Mouse (Mus musculus): ENCODE results near the gene Etd. TPM values are rescaled to one million over a fixed set of nuclear protein-coding genes. Genes with fewer than 3 reads are reported as not detected.
"Not testable (repeated sequence)": the region's sequence is repeated elsewhere in the genome, so short reads cannot be mapped to it uniquely, and the experiment has no call there.

Etd gene
- polyA plus RNA-seq (2017; shearing (Covaris generic)) = not detected

GRCm38 (mm10) chrX:53434618-53435017 lies at the start of gene Etd:
Gene Etd (plus strand): TSS chrX:53434918.
- ATAC-seq = no peak

GRCm38 (mm10) chrX:53386362-53386761 lies 48.4 kb upstream of the Etd start:
- ATAC-seq = no peak

- no peak for ATAC-seq
Observed at GRCm38 (mm10) chrX:53432888-53433287, 1.8 kb upstream of the Etd start.

- ATAC-seq = no peak
Observed at GRCm38 (mm10) chrX:53459573-53459972, 24.9 kb downstream of the Etd start.

- not testable (repeated sequence) for ATAC-seq
Observed at GRCm38 (mm10) chrX:53464194-53464593, 29.5 kb downstream of the Etd start.

Other genes starting within 250 kb of the Etd start
- gene Plac1, start 194.8 kb upstream of the Etd start, polyA plus RNA-seq (2017; shearing (Covaris generic)) = not detected
- 1 to 10 TPM; 3.4 to 4.8 TPM for gene Fam122b, start 165.1 kb upstream of the Etd start, polyA plus RNA-seq (2017; shearing (Covaris generic))
- gene Fam122c, start 161.5 kb upstream of the Etd start, polyA plus RNA-seq (2017; shearing (Covaris generic)) = not detected
- gene Mospd1, start 64.4 kb upstream of the Etd start, polyA plus RNA-seq (2017; shearing (Covaris generic)) = 10 to 100 TPM; 20.4 to 24.8 TPM
- gene Rtl8c, start 173.1 kb downstream of the Etd start, polyA plus RNA-seq (2017; shearing (Covaris generic)) = 10 to 100 TPM; 28.9 to 36.0 TPM
- not detected for gene Gm14597, start 174.1 kb downstream of the Etd start, polyA plus RNA-seq (2017; shearing (Covaris generic))
- 10 to 100 TPM; 10.6 to 17.3 TPM for gene Rtl8a, start 208.8 kb downstream of the Etd start, polyA plus RNA-seq (2017; shearing (Covaris generic))
- 10 to 100 TPM; 11.7 to 13.9 TPM for gene Rtl8b, start 235.5 kb downstream of the Etd start, polyA plus RNA-seq (2017; shearing (Covaris generic))

All from CD4-positive, CD25-positive, alpha-beta regulatory T cell, adult 4 months (primary cell).